Mouse (Mus musculus): ENCODE results near the gene Uvrag.
A peak's percentile ranks its signal among the peaks of the same experiment; 100 is the strongest.

The Uvrag gene

GRCm38 (mm10) chr7:98836646-98837045, 304.3 kb downstream of the Uvrag start:
- peak; percentile 73 to 86 for DNase-seq

DNA sequence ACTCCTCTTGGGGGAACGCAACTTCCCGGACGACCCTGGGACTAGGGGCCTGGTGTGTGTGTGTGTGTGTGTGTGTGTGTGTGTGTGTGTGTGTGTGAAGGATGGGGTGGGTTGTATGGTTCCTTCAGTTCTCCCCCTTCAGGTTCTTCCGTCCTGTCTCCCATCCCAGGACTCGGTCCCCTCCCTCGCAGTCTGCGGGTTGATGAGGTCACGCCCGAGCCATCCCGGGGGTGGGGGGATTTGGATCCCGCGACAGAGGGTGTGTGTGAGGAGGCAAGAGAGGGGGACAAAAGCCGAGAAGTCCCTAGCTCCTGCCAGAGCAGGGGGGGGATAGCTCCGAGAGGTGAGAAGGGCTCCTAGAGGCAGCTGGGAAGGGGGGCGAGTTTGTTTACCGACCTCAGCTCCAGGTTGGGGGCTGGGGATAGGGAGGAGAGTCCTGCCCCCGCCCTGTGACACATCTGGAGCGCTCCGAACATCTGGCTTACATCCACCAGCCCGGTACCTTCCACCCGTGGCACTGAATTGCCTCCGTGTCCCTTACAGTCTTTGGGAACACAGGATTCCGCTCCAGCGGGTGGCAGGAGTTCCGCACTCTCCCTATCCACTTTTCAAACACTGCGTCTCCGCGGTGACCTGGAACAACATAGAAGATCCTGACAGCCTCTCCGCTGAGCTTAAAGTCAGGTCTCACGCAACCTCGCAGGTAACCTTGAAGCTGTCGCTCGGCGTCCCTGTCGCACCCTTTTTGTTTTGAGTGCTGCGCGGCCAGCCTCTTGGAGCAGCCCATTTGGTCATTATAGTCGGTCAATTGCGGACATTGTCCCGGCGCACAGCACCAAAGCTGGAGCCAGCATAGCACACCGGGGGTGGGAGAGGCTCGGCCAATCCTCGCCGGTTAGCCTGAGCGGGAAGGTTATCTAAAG, 305.2 kb downstream of the Uvrag start:
- DNase-seq = peak in 1 of 2 experiments; percentile 23
